Mouse (Mus musculus): Measurements from ENCODE around the gene Lbhd1.

- TF ChIP-seq POLR2A (IDR thresholded peaks at IDR 0.05; ENCODE audit: extremely low read depth, insufficient read depth, low read length) (peak; percentile 34; the same call in 1 of the 2 replicates), CTCF (IDR thresholded peaks at IDR 0.05; ENCODE audit: low read depth, low read length) (0 out of 2 replicates have a peak, but pooled peaks have one; percentile 13)
Observed at GRCm38 (mm10) chr19:8929224-8930088, 45.9 kb downstream of the Lbhd1 start, which contains the start of the genes Rom1 and Eml3.
